Mouse (Mus musculus): ENCODE measurements around the gene Pfkfb3. TPM values are rescaled to one million over a fixed set of nuclear protein-coding genes. Genes with fewer than 3 reads are reported as not detected.

Gene Pfkfb3
- total RNA-seq (2012; rRNA removed): 18.9 and 19.6 TPM in 2 replicates

DNA sequence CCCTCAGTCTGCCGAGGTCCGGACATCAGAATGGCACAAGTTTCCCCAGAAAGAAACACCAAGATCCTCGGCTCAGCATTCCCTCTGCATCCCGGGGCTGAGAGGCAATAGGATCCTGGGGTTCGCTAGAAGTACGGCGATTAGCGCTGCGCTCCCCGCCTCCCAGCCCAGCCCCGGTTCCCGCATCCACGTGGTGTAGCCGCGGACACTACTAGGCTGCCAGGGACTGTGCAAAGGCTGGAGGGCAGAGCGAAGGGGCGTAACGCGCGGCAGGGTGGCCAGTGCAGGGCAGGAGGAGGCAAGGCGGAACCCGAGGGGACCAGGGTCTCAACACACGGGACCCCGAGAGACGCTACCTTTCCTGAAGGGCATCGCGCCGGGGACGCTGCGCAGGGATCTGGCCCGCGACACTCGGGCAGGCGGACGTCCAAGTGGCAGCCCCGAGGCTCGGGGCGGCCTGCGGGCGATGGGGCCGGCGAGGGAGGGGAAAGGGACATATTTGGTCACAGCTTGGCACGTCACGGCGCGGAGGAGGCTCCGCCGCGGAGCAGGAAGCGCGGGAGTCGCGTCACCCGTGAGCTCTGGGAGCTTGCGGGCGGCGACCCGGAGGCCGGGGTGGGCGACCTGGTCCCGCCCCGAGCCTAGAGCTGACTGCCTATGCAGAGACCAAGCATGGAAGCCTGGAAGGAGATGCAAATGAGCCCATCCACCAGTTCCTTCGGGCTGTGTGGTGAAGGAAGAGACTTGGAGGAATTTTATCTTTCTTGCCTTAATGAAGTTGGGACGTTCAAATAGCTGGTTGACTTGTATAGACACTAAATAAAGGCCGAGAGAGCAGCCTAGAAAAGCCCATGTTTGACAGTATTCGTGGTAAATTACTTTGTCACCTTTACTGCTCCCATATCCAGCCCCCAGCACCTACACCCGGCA lies at the start of gene Pfkfb3:
TSS of gene Pfkfb3 (minus strand) at position 607 of the 930 bp plus-strand sequence.
- no peak for TF ChIP-seq MAFK (IDR thresholded peaks at IDR 0.05; ENCODE audit: insufficient read depth, low read depth, low read length)
- TF ChIP-seq HCFC1 (IDR thresholded peaks at IDR 0.05; ENCODE audit: borderline replicate concordance, insufficient read depth, low read length): no peak
- no peak for TF ChIP-seq ZNF384 (IDR thresholded peaks at IDR 0.05; ENCODE audit: low read depth, low read length)
- no peak for TF ChIP-seq ZC3H11A (IDR thresholded peaks at IDR 0.05; ENCODE audit: borderline replicate concordance, low read depth, low read length)
- no peak for TF ChIP-seq CHD2 (IDR thresholded peaks at IDR 0.05; ENCODE audit: low read depth, low read length)
- H3K9ac ChIP-seq (ENCODE audit: insufficient read depth, low read depth, low read length, poor library complexity, severe bottlenecking): peak within 1 kb of the TSS; percentile 65
- no peaks in the 10 kb centered on the region for H3K36me3 ChIP-seq (ENCODE audit: control insufficient read depth, insufficient read depth, low read length, poor library complexity, severe bottlenecking)
- H3K9me3 ChIP-seq (ENCODE audit: control insufficient read depth, insufficient read depth, low read depth, low read length): no peaks in the 10 kb centered on the region
- in situ Hi-C loops (cut with MboI; ENCODE audit: low sequenced_read_pairs in 2 of 2, unreplicated experiment in 2 of 2): no loop called here
- H3K4me1 ChIP-seq (ENCODE audit: control insufficient read depth in 2 of 2, insufficient read depth in 2 of 2, low read length in 2 of 2, poor library complexity in 1 of 2): peaks cover 6 to 8% of the 10 kb centered on the region in 2 experiments; a peak in 3 of 4 replicates
- DNase-seq (ENCODE audit: low read depth, low spot score): no peak
- H3K4me3 ChIP-seq (ENCODE audit: insufficient read depth in 1 of 2, low read depth in 1 of 2, low read length in 2 of 2, poor library complexity in 1 of 2, severe bottlenecking in 1 of 2): peak within 1 kb of the TSS; percentile 59 to 71
- H3K27ac ChIP-seq (ENCODE audit: insufficient read depth, low read depth, low read length, poor library complexity, severe bottlenecking): no peak within 1 kb of the TSS

- peak; percentile 94 for DNase-seq (ENCODE audit: low read depth, low spot score)
Measured at GRCm38 (mm10) chr2:11602506-11603489, 48.9 kb upstream of the Pfkfb3 start.

GRCm38 (mm10) chr2:11601795-11602194 lies 47.9 kb upstream of the Pfkfb3 start:
- Histone ChIP-seq H3K9ac (ENCODE audit: insufficient read depth, low read depth, low read length, poor library complexity, severe bottlenecking) (peak overlapping the region; percentile 99; the same call in 1 of the 2 replicates), H3K4me3 (ENCODE audit: insufficient read depth in 1 of 2, low read depth in 1 of 2, low read length in 2 of 2, poor library complexity in 1 of 2, severe bottlenecking in 1 of 2) (peak overlapping the region; percentile 97 to 98), H3K9me3 (ENCODE audit: control insufficient read depth, insufficient read depth, low read depth, low read length) (no peaks in the 10 kb centered on the region), H3K27ac (ENCODE audit: insufficient read depth, low read depth, low read length, poor library complexity, severe bottlenecking) (no peak overlapping the region), H3K36me3 (ENCODE audit: control insufficient read depth, insufficient read depth, low read length, poor library complexity, severe bottlenecking) (peaks cover 23% of the 10 kb centered on the region), H3K4me1 (ENCODE audit: control insufficient read depth in 2 of 2, insufficient read depth in 2 of 2, low read length in 2 of 2, poor library complexity in 1 of 2) (peaks cover 0 to 9% of the 10 kb centered on the region in 2 experiments; a peak in 3 of 4 replicates)
- in situ Hi-C loops (cut with MboI; ENCODE audit: low sequenced_read_pairs in 2 of 2, unreplicated experiment in 2 of 2): no loop called here
- TF ChIP-seq CHD2 (IDR thresholded peaks at IDR 0.05; ENCODE audit: low read depth, low read length): no peak
- no peak for TF ChIP-seq ZNF384 (IDR thresholded peaks at IDR 0.05; ENCODE audit: low read depth, low read length)
- TF ChIP-seq MAFK (IDR thresholded peaks at IDR 0.05; ENCODE audit: insufficient read depth, low read depth, low read length): no peak
- no peak for TF ChIP-seq HCFC1 (IDR thresholded peaks at IDR 0.05; ENCODE audit: borderline replicate concordance, insufficient read depth, low read length)
- TF ChIP-seq ZC3H11A (IDR thresholded peaks at IDR 0.05; ENCODE audit: borderline replicate concordance, low read depth, low read length): no peak
- no peak for DNase-seq (ENCODE audit: low read depth, low spot score)

More at GRCm38 (mm10) chr2:11602506-11603489, 48.9 kb upstream of the Pfkfb3 start:
- in situ Hi-C loops (cut with MboI; ENCODE audit: low sequenced_read_pairs in 2 of 2, unreplicated experiment in 2 of 2): no loop called here
- no peak for TF ChIP-seq CHD2 (IDR thresholded peaks at IDR 0.05; ENCODE audit: low read depth, low read length)
- peak; percentile 65; the same call in 1 of the 2 replicates for TF ChIP-seq HCFC1 (IDR thresholded peaks at IDR 0.05; ENCODE audit: borderline replicate concordance, insufficient read depth, low read length)
- TF ChIP-seq ZNF384 (IDR thresholded peaks at IDR 0.05; ENCODE audit: low read depth, low read length): no peak
- TF ChIP-seq MAFK (IDR thresholded peaks at IDR 0.05; ENCODE audit: insufficient read depth, low read depth, low read length): no peak
- TF ChIP-seq ZC3H11A (IDR thresholded peaks at IDR 0.05; ENCODE audit: borderline replicate concordance, low read depth, low read length): peak; percentile 76
- Histone ChIP-seq H3K4me1 (ENCODE audit: control insufficient read depth in 2 of 2, insufficient read depth in 2 of 2, low read length in 2 of 2, poor library complexity in 1 of 2) (peaks cover 0 to 9% of the 10 kb centered on the region in 2 experiments; a peak in 3 of 4 replicates), H3K9me3 (ENCODE audit: control insufficient read depth, insufficient read depth, low read depth, low read length) (no peaks in the 10 kb centered on the region), H3K27ac (ENCODE audit: insufficient read depth, low read depth, low read length, poor library complexity, severe bottlenecking) (peak overlapping the region; percentile 71), H3K9ac (ENCODE audit: insufficient read depth, low read depth, low read length, poor library complexity, severe bottlenecking) (peak overlapping the region; percentile 99), H3K4me3 (ENCODE audit: insufficient read depth in 1 of 2, low read depth in 1 of 2, low read length in 2 of 2, poor library complexity in 1 of 2, severe bottlenecking in 1 of 2) (peak overlapping the region; percentile 97 to 98), H3K36me3 (ENCODE audit: control insufficient read depth, insufficient read depth, low read length, poor library complexity, severe bottlenecking) (peaks cover 15% of the 10 kb centered on the region)

DNA sequence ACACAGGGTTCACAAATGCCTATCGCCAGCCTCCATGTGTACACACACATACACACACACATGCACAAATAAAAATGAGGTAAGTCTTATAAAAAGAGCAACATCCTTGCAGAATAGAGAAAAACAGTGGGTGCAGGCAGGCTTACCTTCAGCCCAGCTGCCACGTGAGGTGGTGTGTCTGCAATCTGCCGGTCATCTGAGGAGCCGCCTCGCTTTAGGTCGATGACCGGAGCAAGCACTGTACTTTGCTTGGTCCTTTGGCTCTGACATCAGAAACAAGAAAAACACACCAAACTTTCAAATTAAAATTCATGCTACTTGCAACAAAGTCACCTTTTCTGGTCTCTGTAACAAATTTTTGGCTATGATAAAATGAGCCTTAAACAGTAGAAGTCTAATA lies 44.0 kb upstream of the Pfkfb3 start:
- no peak for DNase-seq (ENCODE audit: low read depth, low spot score)
- TF ChIP-seq ZC3H11A (IDR thresholded peaks at IDR 0.05; ENCODE audit: borderline replicate concordance, low read depth, low read length) (no peak), MAFK (IDR thresholded peaks at IDR 0.05; ENCODE audit: insufficient read depth, low read depth, low read length) (no peak), HCFC1 (IDR thresholded peaks at IDR 0.05; ENCODE audit: borderline replicate concordance, insufficient read depth, low read length) (no peak), CHD2 (IDR thresholded peaks at IDR 0.05; ENCODE audit: low read depth, low read length) (no peak), ZNF384 (IDR thresholded peaks at IDR 0.05; ENCODE audit: low read depth, low read length) (no peak)
- H3K4me1 ChIP-seq (ENCODE audit: control insufficient read depth in 2 of 2, insufficient read depth in 2 of 2, low read length in 2 of 2, poor library complexity in 1 of 2): peaks cover 0 to 9% of the 10 kb centered on the region in 2 experiments; a peak in 3 of 4 replicates
- in situ Hi-C loops (cut with MboI; ENCODE audit: low sequenced_read_pairs in 2 of 2, unreplicated experiment in 2 of 2): no loop called here
- H3K27ac ChIP-seq (ENCODE audit: insufficient read depth, low read depth, low read length, poor library complexity, severe bottlenecking): no peak overlapping the region
- H3K9me3 ChIP-seq (ENCODE audit: control insufficient read depth, insufficient read depth, low read depth, low read length): 0 out of 2 replicates have a peak, but pooled peaks cover 3% of the 10 kb centered on the region
- no peak overlapping the region for H3K4me3 ChIP-seq (ENCODE audit: insufficient read depth in 1 of 2, low read depth in 1 of 2, low read length in 2 of 2, poor library complexity in 1 of 2, severe bottlenecking in 1 of 2)
- H3K9ac ChIP-seq (ENCODE audit: insufficient read depth, low read depth, low read length, poor library complexity, severe bottlenecking): no peak overlapping the region
- H3K36me3 ChIP-seq (ENCODE audit: control insufficient read depth, insufficient read depth, low read length, poor library complexity, severe bottlenecking): peaks cover 47% of the 10 kb centered on the region
